Mouse (Mus musculus): ENCODE results near the gene Slfn8. TPM values are rescaled to one million over a fixed set of nuclear protein-coding genes. Genes with fewer than 3 reads are reported as not detected.
"Not testable (repeated sequence)": the region's sequence is repeated elsewhere in the genome, so short reads cannot be mapped to it uniquely, and the experiment has no call there.

Slfn8 gene
- polyA plus RNA-seq, 1 experiment from 2014 or later = 0.26 TPM

DNA sequence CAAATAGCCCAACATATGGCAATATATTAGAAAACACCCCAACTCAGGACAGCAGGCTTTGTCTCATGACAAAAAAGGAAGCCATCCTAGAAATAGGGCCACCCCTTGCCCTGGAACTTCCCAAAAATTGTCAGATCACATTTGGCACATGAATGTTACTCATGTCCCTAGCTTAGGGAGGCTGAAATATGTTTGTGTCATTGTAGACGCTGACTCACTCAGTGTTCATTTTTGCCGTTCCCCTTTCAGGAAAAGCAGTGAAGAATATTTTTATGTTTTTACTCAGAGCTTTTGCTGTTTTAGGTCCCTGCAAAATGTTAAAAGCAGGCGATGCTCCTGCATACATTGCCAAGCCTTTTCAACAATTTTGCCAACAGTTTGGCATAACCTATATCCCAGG lies 25.0 kb upstream of the Slfn8 start:
- no peaks in the 10 kb centered on the region for H3K9me3 ChIP-seq
- no peaks in the 10 kb centered on the region for H3K4me1 ChIP-seq (replicated peaks)
- ATAC-seq (ENCODE audit: insufficient number of reproducible peaks, insufficient read depth, low FRiP score, low TSS enrichment, low read depth) = no peak
- no peak overlapping the region for H3K9ac ChIP-seq (replicated peaks)
- no peaks in the 10 kb centered on the region for H3K36me3 ChIP-seq
- H3K27me3 ChIP-seq = no peaks in the 10 kb centered on the region
- no peak overlapping the region for H3K4me3 ChIP-seq (replicated peaks)
- no peak overlapping the region for H3K27ac ChIP-seq
- H3K4me2 ChIP-seq = no peak overlapping the region
- WGBS = 76% methylated on average over 3 of the region's 3 CpGs

DNA sequence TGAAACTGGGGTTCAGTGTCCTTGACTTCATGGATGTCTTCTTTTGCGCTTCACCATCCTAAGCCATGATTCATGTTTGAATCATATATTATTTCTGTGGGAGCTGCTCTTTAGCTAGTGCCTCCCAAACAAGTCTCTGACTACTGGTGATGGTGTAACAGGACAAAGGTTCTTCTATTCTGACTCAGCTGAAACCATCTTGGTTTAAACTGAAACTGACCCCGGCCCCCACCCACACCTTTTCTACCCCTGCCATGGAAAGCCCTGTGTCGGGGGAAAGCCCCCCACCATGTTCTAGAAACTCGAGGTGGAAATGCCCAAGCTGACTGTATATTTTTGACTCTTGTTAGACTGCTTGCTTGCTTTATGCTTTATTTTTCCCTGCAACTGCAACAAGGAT lies 23.3 kb upstream of the Slfn8 start:
- 79% methylated on average over 4 of the region's 4 CpGs for WGBS
- Histone ChIP-seq H3K4me2 (no peak overlapping the region), H3K27me3 (peaks cover 10% of the 10 kb centered on the region), H3K27ac (no peak overlapping the region), H3K9me3 (no peaks in the 10 kb centered on the region), H3K4me1 (replicated peaks) (no peaks in the 10 kb centered on the region), H3K36me3 (no peaks in the 10 kb centered on the region), H3K4me3 (replicated peaks) (no peak overlapping the region), H3K9ac (replicated peaks) (no peak overlapping the region)
- no peak for ATAC-seq (ENCODE audit: insufficient number of reproducible peaks, insufficient read depth, low FRiP score, low TSS enrichment, low read depth)

DNA sequence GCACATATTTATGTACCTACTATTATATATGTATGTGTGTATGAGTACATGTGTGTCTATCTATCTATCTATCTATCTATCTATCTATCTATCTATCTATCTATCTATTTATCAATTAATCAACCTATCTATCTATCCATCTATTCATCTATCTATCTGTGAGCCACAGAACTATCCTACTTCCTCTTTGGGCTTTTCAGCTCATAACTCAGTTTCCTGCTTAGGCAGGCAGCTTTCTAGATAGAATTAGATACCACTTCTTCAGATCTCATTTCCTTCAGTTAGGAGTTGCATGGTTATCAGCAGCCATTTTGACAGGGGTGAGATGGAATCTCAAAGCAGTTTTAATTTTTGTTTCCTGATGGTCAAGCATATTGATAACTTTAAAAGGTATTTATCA lies 20.4 kb upstream of the Slfn8 start:
- Histone ChIP-seq H3K4me2 (no peak overlapping the region), H3K9me3 (no peaks in the 10 kb centered on the region), H3K27ac (no peak overlapping the region), H3K4me3 (replicated peaks) (no peak overlapping the region), H3K27me3 (peaks cover 10% of the 10 kb centered on the region), H3K4me1 (replicated peaks) (no peaks in the 10 kb centered on the region), H3K9ac (replicated peaks) (no peak overlapping the region), H3K36me3 (no peaks in the 10 kb centered on the region)
- no peak for ATAC-seq (ENCODE audit: insufficient number of reproducible peaks, insufficient read depth, low FRiP score, low TSS enrichment, low read depth)

DNA sequence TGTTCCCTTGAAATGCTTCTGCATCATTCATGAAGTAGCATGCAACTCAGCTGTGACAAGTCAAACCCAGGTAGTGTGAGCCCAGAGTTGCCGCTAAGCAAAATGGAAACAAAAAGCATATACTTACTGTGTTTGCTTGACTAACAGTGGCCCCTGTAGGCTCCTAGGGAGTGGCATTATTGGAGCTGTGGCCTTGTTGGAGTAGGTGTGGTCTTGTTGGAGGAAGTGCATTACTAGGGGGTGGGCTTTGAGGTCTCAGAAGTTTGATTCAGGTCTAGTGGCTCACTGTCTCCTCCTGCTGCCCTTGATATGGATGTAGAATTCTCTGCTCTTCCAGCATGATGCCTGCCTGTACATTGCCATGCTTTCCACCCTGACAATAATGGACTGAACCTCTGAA lies 19.7 kb upstream of the Slfn8 start:
- ATAC-seq (ENCODE audit: insufficient number of reproducible peaks, insufficient read depth, low FRiP score, low TSS enrichment, low read depth) = no peak
- Histone ChIP-seq H3K9me3 (no peaks in the 10 kb centered on the region), H3K4me2 (no peak overlapping the region), H3K9ac (replicated peaks) (no peak overlapping the region), H3K4me1 (replicated peaks) (no peaks in the 10 kb centered on the region), H3K36me3 (no peaks in the 10 kb centered on the region), H3K27me3 (peaks cover 10% of the 10 kb centered on the region), H3K4me3 (replicated peaks) (no peak overlapping the region), H3K27ac (no peak overlapping the region)
- 46% methylated on average over 1 of the region's 1 CpGs for WGBS

DNA sequence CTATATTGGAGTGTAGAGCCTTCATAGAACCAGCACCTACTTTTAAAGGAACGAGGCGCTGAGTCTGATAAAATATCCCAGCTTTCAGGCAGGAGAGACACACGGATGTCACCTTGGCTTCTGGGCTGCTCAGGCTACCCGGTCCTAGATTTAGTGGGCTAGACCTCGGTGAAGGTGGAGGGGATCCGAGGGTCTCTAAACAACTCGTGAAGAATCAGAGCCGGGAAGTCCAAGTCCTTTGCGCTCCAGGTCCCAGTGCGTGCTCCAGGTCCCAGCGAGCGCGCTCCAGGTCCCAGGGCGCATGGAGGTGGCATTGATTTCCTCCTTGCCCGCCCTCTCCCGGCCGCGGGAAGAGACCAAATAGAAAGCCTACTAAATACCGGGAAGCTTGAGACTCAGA lies 19.2 kb upstream of the Slfn8 start:
- Histone ChIP-seq H3K4me3 (replicated peaks) (0 out of 2 replicates have a peak overlapping the region, but pooled peaks have one; percentile 11), H3K27me3 (peaks cover 10% of the 10 kb centered on the region), H3K9me3 (no peaks in the 10 kb centered on the region), H3K27ac (no peak overlapping the region), H3K4me2 (peak overlapping the region; percentile 33), H3K36me3 (no peaks in the 10 kb centered on the region), H3K4me1 (replicated peaks) (no peaks in the 10 kb centered on the region), H3K9ac (replicated peaks) (no peak overlapping the region)
- ATAC-seq (ENCODE audit: insufficient number of reproducible peaks, insufficient read depth, low FRiP score, low TSS enrichment, low read depth) = no peak
- 13% methylated on average over 19 of the region's 19 CpGs for WGBS

DNA sequence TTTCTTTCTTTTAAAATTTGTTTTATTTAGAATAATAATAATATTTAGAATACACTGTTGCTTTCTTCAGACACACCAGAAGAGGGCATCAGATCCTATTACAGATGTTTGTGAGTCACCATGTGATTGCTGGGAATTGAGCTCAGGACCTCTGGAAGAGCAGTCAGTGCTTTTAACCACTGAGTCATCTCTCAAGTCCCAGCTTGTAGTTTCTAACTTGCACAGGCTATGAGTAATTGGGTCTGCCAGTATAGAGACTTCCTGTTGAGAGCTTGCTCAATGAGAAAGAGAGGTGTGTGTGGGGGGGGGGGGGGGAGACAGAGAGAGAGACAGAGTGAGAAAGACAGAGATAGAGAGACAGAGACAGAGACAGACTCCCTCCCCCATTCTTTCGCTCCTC lies 18.5 kb upstream of the Slfn8 start:
- no peaks in the 10 kb centered on the region for H3K4me1 ChIP-seq (replicated peaks)
- no peaks in the 10 kb centered on the region for H3K36me3 ChIP-seq
- H3K4me2 ChIP-seq = no peak overlapping the region
- no peak overlapping the region for H3K4me3 ChIP-seq (replicated peaks)
- no peaks in the 10 kb centered on the region for H3K9me3 ChIP-seq
- ATAC-seq (ENCODE audit: insufficient number of reproducible peaks, insufficient read depth, low FRiP score, low TSS enrichment, low read depth) = no peak
- whole genome bisulfite sequencing = 50% methylated on average over 1 of the region's 1 CpGs
- H3K27ac ChIP-seq = no peak overlapping the region
- H3K9ac ChIP-seq (replicated peaks) = no peak overlapping the region
- peaks cover 10% of the 10 kb centered on the region for H3K27me3 ChIP-seq

DNA sequence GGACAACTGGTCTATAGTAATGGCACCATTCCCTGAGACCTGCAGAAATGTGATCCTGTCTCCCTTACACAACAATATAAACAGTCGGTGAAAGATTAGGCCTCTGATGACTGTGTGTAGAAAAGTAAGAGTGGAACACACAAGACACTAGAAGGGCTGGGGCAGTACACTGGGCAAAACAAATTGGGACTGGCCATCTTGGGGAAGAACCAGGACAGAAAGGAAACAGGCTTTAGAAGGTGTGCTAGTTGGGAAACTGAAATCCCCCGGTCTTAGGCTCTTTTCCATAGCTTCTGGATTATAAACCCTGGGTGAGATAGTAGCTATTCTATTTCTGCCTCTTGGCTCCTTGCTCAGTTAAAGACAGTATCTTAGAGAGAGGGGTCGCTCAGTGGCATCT lies 18.1 kb upstream of the Slfn8 start:
- not testable (repeated sequence) for H3K9ac ChIP-seq (replicated peaks); ATAC-seq (ENCODE audit: insufficient number of reproducible peaks, insufficient read depth, low FRiP score, low TSS enrichment, low read depth); H3K27ac ChIP-seq; H3K4me3 ChIP-seq (replicated peaks); H3K9me3 ChIP-seq; H3K4me1 ChIP-seq (replicated peaks); H3K4me2 ChIP-seq; H3K36me3 ChIP-seq
- 83% methylated on average over 3 of the region's 3 CpGs for WGBS
- peaks cover 10% of the 10 kb centered on the region for H3K27me3 ChIP-seq

DNA sequence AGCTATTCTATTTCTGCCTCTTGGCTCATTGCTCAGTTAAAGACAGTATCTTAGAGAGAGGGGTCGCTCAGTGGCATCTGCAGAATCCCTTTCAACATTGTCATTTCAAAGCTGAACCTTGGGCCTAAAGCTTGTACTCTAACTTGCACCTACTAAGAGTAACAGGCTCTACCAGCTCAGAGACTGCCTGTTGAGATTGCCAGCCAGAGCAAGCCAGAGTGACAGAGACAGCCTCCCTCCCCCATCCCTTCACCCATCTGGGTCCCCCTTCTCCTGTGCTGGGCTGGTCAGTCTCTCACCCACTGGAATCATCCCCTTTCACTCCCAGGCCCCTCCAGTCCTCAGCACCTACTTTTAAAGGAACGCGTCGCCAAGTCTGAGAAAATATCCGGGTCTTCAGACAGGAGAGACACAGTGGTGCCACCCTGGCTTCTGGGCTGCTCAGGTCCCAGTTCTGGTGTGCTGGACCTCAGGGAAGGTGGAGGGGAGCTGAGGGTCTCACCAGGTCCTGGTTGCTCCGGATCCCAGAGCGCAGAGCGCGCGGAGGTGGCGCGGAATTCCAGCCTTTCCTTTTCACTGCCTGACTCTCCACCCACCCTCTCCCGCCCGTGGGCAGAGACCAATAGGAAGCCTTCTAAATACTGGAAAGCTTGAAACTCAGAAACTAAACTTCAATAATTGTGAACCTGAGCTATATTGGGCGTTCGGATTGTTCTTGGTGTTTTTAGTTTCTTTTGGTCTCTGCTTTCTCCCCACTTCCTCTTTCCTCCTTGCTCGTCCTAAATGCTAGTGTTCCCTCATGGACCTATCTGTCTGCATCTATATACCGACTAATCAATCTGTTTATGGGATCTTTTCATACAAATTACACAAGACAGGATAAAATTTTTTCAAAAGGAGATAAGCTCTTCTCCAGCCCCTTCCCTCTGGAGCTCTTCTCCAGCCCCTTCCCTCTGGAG lies 770 bp downstream of the Slfn8 start:
- not testable (repeated sequence) for H3K4me3 ChIP-seq (replicated peaks); H3K27me3 ChIP-seq; H3K4me1 ChIP-seq (replicated peaks); H3K9ac ChIP-seq (replicated peaks); ATAC-seq (ENCODE audit: insufficient number of reproducible peaks, insufficient read depth, low FRiP score, low TSS enrichment, low read depth); H3K36me3 ChIP-seq; H3K9me3 ChIP-seq; H3K4me2 ChIP-seq; H3K27ac ChIP-seq
- WGBS = 81% methylated on average over 18 of the region's 18 CpGs

DNA sequence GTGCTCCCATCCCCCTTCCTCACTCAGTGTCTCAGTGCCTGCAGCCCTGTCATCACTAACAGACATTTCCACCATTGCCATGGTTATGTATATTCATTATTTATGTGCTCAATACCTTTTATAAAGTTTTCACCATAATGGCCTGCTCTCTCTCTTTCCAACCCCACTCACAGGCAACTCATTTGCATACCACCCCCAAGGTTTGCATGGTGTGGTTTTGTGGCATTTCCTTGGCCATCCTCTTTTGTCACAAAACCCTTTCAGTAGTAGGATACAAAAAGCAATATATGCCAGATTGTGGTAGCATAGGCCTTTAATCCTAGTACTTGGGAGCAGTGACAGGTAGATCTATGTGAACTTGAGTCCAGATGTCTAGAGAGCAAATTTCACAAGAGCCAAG lies 4.5 kb downstream of the Slfn8 start:
- Histone ChIP-seq H3K9me3 (no peaks in the 10 kb centered on the region), H3K4me1 (replicated peaks) (no peaks in the 10 kb centered on the region)
- no peak for ATAC-seq (ENCODE audit: insufficient number of reproducible peaks, insufficient read depth, low FRiP score, low TSS enrichment, low read depth)

DNA sequence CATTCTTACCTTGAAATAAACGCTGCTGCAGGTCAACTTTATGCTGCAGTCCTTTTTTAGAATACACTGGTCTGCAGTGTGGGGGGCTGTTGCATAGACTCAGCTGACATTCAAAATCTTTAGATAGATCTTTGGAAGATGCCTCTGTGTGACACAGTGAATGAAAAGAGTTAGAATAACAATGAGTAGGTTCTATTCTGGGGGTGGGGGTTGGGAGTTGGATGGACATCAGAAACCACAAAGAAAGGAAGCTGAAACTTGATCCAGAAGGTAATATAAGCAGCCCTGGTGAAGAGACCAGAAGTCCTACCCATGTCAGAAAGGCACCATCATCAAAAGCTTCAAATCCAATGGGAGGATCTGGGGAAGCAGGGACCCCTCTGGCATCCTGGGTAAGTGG lies 7.3 kb downstream of the Slfn8 start:
- Histone ChIP-seq H3K9ac (replicated peaks) (no peak overlapping the region), H3K27ac (no peak overlapping the region), H3K4me1 (replicated peaks) (no peaks in the 10 kb centered on the region), H3K4me3 (replicated peaks) (no peak overlapping the region), H3K36me3 (no peaks in the 10 kb centered on the region), H3K27me3 (no peaks in the 10 kb centered on the region), H3K4me2 (no peak overlapping the region), H3K9me3 (no peaks in the 10 kb centered on the region)
- no peak for ATAC-seq (ENCODE audit: insufficient number of reproducible peaks, insufficient read depth, low FRiP score, low TSS enrichment, low read depth)
- 79% methylated on average over 1 of the region's 1 CpGs for WGBS

More for the DNA sequence above, 4.5 kb downstream of the Slfn8 start:
- H3K36me3 ChIP-seq = no peaks in the 10 kb centered on the region
- no peak overlapping the region for H3K4me2 ChIP-seq
- H3K27me3 ChIP-seq = no peaks in the 10 kb centered on the region
- no peak overlapping the region for H3K27ac ChIP-seq
- no peak overlapping the region for H3K4me3 ChIP-seq (replicated peaks)
- no peak overlapping the region for H3K9ac ChIP-seq (replicated peaks)

DNA sequence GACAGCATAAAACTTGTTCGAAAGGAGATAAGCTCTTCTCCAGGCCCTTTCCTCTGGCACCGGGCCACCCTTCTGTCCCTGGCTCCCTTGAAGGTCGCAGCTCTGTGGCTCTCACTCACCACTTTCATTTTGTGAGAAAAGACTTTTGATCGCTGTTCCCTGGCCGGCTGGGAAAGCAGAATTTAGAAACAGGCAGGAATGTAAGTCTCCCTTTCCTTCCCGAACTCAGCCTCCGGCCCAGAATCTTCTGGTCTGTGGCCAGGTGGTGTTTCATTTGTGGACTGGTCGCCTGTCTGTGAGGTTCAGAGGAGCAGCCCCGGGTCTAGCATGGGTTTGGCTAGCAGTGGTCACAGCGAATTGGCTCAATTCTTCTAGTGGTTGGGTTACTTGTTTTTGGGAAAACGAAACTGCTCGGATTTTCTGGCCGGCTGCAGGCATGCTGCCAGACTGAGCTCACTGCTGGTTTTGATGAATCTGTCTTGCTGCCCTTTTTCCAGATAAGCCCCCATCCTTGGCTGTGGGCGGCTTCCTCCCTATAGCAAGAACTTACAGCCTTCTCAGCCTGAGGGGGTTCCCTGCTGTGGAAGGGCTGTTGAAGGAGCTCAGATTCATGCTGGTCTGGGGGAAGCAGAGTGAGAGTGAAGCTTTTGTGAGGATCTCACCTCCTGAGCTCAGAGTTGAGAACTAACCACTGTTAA lies 29.0 kb downstream of the Slfn8 start, which contains the start of gene Slfn9:
Gene Slfn9 (minus strand): TSS at position 362 of the 698 bp plus-strand sequence.
- Histone ChIP-seq H3K27me3 (no peaks in the 10 kb centered on the region), H3K27ac (0 out of 2 replicates have a peak within 1 kb of the TSS, but pooled peaks have one; percentile 24), H3K4me1 (replicated peaks) (peaks cover 19% of the 10 kb centered on the region), H3K36me3 (no peaks in the 10 kb centered on the region), H3K4me3 (replicated peaks) (peak within 1 kb of the TSS; percentile 46), H3K4me2 (peak within 1 kb of the TSS; percentile 81), H3K9me3 (no peaks in the 10 kb centered on the region), H3K9ac (replicated peaks) (peak within 1 kb of the TSS; percentile 58)
- 9% methylated on average over 14 of the region's 14 CpGs for WGBS
- no peak for ATAC-seq (ENCODE audit: insufficient number of reproducible peaks, insufficient read depth, low FRiP score, low TSS enrichment, low read depth)

All from limb, embryonic 12.5 days (tissue).